ENCODE assay signal across 27 mouse cellular contexts in genomic region chr2:150624926-150625325, GRCm38 (mm10). TPM values are rescaled to one million over a fixed set of nuclear protein-coding genes. Genes with fewer than 3 reads are reported as not detected.
DNase-seq lines count a peak whose midpoint lies in the region; ATAC-seq lines count a peak whose summit lies in the region.
"Had no signal": no experiment of that assay in that cellular context is flagged by ENCODE, and none has a peak within 500 bp of the region (broad histone marks: within the 10 kb centered on the region; RNA-seq: fewer than 3 reads in every experiment).

No protein-coding gene starts in this region.

- no peak overlapping the region for H3K27ac ChIP-seq in hindbrain, embryonic 12.5 days
- no peak overlapping the region for H3K27ac ChIP-seq in hindbrain, embryonic 13.5 days
- H3K27ac ChIP-seq: forebrain, embryonic 10.5 days; forebrain, embryonic 13.5 days; heart, adult 2 months; heart, embryonic 10.5 days; heart, embryonic 13.5 days; intestine, embryonic 15.5 days had no signal

- no peaks in the 10 kb centered on the region for H3K9me3 ChIP-seq in hindbrain, embryonic 12.5 days (replicated peaks)
- H3K9me3 ChIP-seq in hindbrain, embryonic 13.5 days: no peaks in the 10 kb centered on the region
- H3K9me3 ChIP-seq: forebrain, embryonic 10.5 days; forebrain, embryonic 13.5 days; heart, embryonic 10.5 days; heart, embryonic 13.5 days; intestine, embryonic 15.5 days had no signal

- no peak overlapping the region for H3K4me3 ChIP-seq in hindbrain, embryonic 12.5 days
- H3K4me3 ChIP-seq in hindbrain, embryonic 13.5 days: no peak overlapping the region
- H3K4me3 ChIP-seq: forebrain, embryonic 10.5 days; forebrain, embryonic 13.5 days; heart, adult 2 months; heart, embryonic 10.5 days; heart, embryonic 13.5 days; intestine, embryonic 15.5 days had no signal

- peaks cover 67% of the 10 kb centered on the region for H3K36me3 ChIP-seq in hindbrain, embryonic 12.5 days
- peaks cover 65% of the 10 kb centered on the region for H3K36me3 ChIP-seq in hindbrain, embryonic 13.5 days
- H3K36me3 ChIP-seq: heart, embryonic 10.5 days; heart, embryonic 13.5 days; intestine, embryonic 15.5 days had no signal

- 88% methylated on average over 8 of the region's 8 CpGs for WGBS in hindbrain, embryonic 12.5 days
- 95% methylated on average over 8 of the region's 8 CpGs for WGBS in hindbrain, embryonic 13.5 days

- peak; percentile 26; the same call in 1 of the 2 replicates for ATAC-seq in hindbrain, embryonic 12.5 days (ENCODE audit: low FRiP score)
- no peak for ATAC-seq in hindbrain, embryonic 13.5 days (ENCODE audit: low FRiP score)
- ATAC-seq: activated CD4-positive, CD25-positive, alpha-beta regulatory T cell, adult 4 months; forebrain, embryonic 13.5 days; forebrain, embryonic 16.5 days; hindbrain, embryonic 16.5 days; intestine, embryonic 15.5 days had no signal

- H3K4me1 ChIP-seq in hindbrain, embryonic 12.5 days: no peaks in the 10 kb centered on the region
- no peaks in the 10 kb centered on the region for H3K4me1 ChIP-seq in hindbrain, embryonic 13.5 days (replicated peaks)
- H3K4me1 ChIP-seq: forebrain, embryonic 10.5 days; forebrain, embryonic 13.5 days; heart, embryonic 10.5 days; heart, embryonic 13.5 days; intestine, embryonic 15.5 days had no signal

- no peak overlapping the region for H3K4me2 ChIP-seq in hindbrain, embryonic 12.5 days (replicated peaks)
- H3K4me2 ChIP-seq in hindbrain, embryonic 13.5 days: no peak overlapping the region
- H3K4me2 ChIP-seq: forebrain, embryonic 13.5 days; heart, embryonic 13.5 days; intestine, embryonic 15.5 days had no signal

- peak; percentile 68 to 79 for DNase-seq in adrenal gland, adult (ENCODE audit: inconsistent age in 2 of 2, low spot score in 1 of 2)
- DNase-seq in adrenal gland, postnatal 4 days (ENCODE audit: low spot score in 2 of 2): no peak
- DNase-seq in adrenal gland, postnatal 36 days: peak; percentile 62 to 65
- no peak for DNase-seq in spleen, adult 18-20 months
- DNase-seq: cerebellum, adult 11-12 months; cerebellum, adult 8-10 months; cerebellum, postnatal 10 days; gastrocnemius, postnatal 10 days; gastrocnemius, postnatal 36 days; heart, adult 2 months; heart, postnatal 14 days; heart, postnatal 4 days; kidney, adult 11 months; kidney, adult 8-10 months had no signal

- no peak overlapping the region for H3K9ac ChIP-seq in hindbrain, embryonic 12.5 days
- no peak overlapping the region for H3K9ac ChIP-seq in hindbrain, embryonic 13.5 days
- H3K9ac ChIP-seq: forebrain, embryonic 13.5 days; heart, embryonic 13.5 days; intestine, embryonic 15.5 days had no signal

- H3K27me3 ChIP-seq in hindbrain, embryonic 12.5 days: no peaks in the 10 kb centered on the region
- no peaks in the 10 kb centered on the region for H3K27me3 ChIP-seq in hindbrain, embryonic 13.5 days
- H3K27me3 ChIP-seq: forebrain, embryonic 13.5 days; heart, embryonic 13.5 days; intestine, embryonic 15.5 days had no signal

RNA-seq across cellular contexts. Expression of gene Apmap, which starts 16.6 kb away (rescaled TPM):
- total RNA-seq in adrenal gland, postnatal 4 days (2021): 10 to 100 TPM; 87.6 to 95.1 TPM
- polyA plus RNA-seq in hindbrain, embryonic 12.5 days (2016; fragmentation: Nextera tagmentation; extraction: Ambion mirVana): 36.1 and 38.1 TPM in 2 replicates
- polyA plus RNA-seq in hindbrain, embryonic 13.5 days (2015; fragmentation: Nextera tagmentation; extraction: Ambion mirVana): 42.9 and 45.9 TPM in 2 replicates
- total RNA-seq in adrenal gland, postnatal 36 days (2021): 100 to 1,000 TPM; 117 to 146 TPM

RNA-seq across cellular contexts. Expression of gene Acss1, which starts 43.4 kb away (rescaled TPM):
- 10 to 100 TPM; 10.8 to 17.1 TPM for total RNA-seq in adrenal gland, postnatal 4 days (2021)
- polyA plus RNA-seq in hindbrain, embryonic 12.5 days (2016; fragmentation: Nextera tagmentation; extraction: Ambion mirVana): 28.4 and 32.6 TPM in 2 replicates
- 19.8 and 20.1 TPM in 2 replicates for polyA plus RNA-seq in hindbrain, embryonic 13.5 days (2015; fragmentation: Nextera tagmentation; extraction: Ambion mirVana)
- total RNA-seq in adrenal gland, postnatal 36 days (2021): 10 to 100 TPM; 23.2 to 29.1 TPM

RNA-seq across cellular contexts. Expression of gene Cst7, which starts 54.7 kb away (rescaled TPM):
- under 1 TPM; 0.31 TPM for total RNA-seq in adrenal gland, postnatal 4 days (2021)
- 0.30 and 0.40 TPM in 2 replicates for polyA plus RNA-seq in hindbrain, embryonic 12.5 days (2016; fragmentation: Nextera tagmentation; extraction: Ambion mirVana)
- polyA plus RNA-seq in hindbrain, embryonic 13.5 days (2015; fragmentation: Nextera tagmentation; extraction: Ambion mirVana): 0.21 and 0.40 TPM in 2 replicates
- not detected for total RNA-seq in adrenal gland, postnatal 36 days (2021)
- total RNA-seq: ES-E14; gastrocnemius, adult 18-20 months; gastrocnemius, postnatal 10 days; gastrocnemius, postnatal 36 days; heart, adult 2 months; heart, postnatal 14 days; heart, postnatal 4 days had no signal
- polyA plus RNA-seq: brain, embryonic 14.5 days had no signal

Comparison
In these comparisons a context has a peak if more than half of its experiments do, and no peak if none do; other contexts are left out.
1. DNase-seq: peak in adrenal gland, adult (2 of 2) and adrenal gland, postnatal 36 days (2 of 2); none in adrenal gland, postnatal 4 days (0 of 2) and spleen, adult 18-20 months (0 of 2).